ENCODE assay signal across 27 mouse cellular contexts in genomic region chr11:80532966-80533365, GRCm38 (mm10). TPM values are rescaled to one million over a fixed set of nuclear protein-coding genes. Genes with fewer than 3 reads are reported as not detected.
DNase-seq lines count a peak whose midpoint lies in the region; ATAC-seq and TF ChIP-seq lines count a peak whose summit lies in the region.
"Had no signal": no experiment of that assay in that cellular context is flagged by ENCODE, and none has a peak within 500 bp of the region (broad histone marks: within the 10 kb centered on the region; RNA-seq: fewer than 3 reads in every experiment).

No protein-coding gene starts in this region.

- no peak overlapping the region for H3K4me3 ChIP-seq in kidney, embryonic 15.5 days (replicated peaks)
- no peak overlapping the region for H3K4me3 ChIP-seq in myocyte
- H3K4me3 ChIP-seq: embryonic facial prominence, embryonic 12.5 days; embryonic facial prominence, embryonic 15.5 days; forebrain, embryonic 15.5 days; heart, adult 2 months; heart, embryonic 12.5 days; heart, embryonic 15.5 days; hindbrain, embryonic 10.5 days; hindbrain, embryonic 13.5 days; intestine, embryonic 15.5 days had no signal

- H3ac ChIP-seq in myocyte (ENCODE audit: control insufficient read depth, insufficient read length): no peak overlapping the region

- H3K27ac ChIP-seq in kidney, embryonic 15.5 days: no peak overlapping the region
- H3K27ac ChIP-seq: embryonic facial prominence, embryonic 12.5 days; embryonic facial prominence, embryonic 15.5 days; forebrain, embryonic 15.5 days; heart, adult 2 months; heart, embryonic 15.5 days; hindbrain, embryonic 10.5 days; hindbrain, embryonic 13.5 days; intestine, embryonic 15.5 days had no signal

- no peaks in the 10 kb centered on the region for H3K4me1 ChIP-seq in kidney, embryonic 15.5 days
- H3K4me1 ChIP-seq: embryonic facial prominence, embryonic 12.5 days; embryonic facial prominence, embryonic 15.5 days; forebrain, embryonic 15.5 days; heart, embryonic 12.5 days; heart, embryonic 15.5 days; hindbrain, embryonic 10.5 days; hindbrain, embryonic 13.5 days; intestine, embryonic 15.5 days had no signal

- no peak for ATAC-seq in kidney, embryonic 15.5 days (replicated peaks; ENCODE audit: low FRiP score)
- ATAC-seq in granulocyte monocyte progenitor cell, adult 5-6 weeks (replicated peaks; ENCODE audit: poor library complexity, severe bottlenecking): peak; percentile 58
- ATAC-seq: activated CD4-positive, CD25-positive, alpha-beta regulatory T cell, adult 4 months; CD4-positive, CD25-positive, alpha-beta regulatory T cell, adult 4 months; forebrain, embryonic 15.5 days; hindbrain, embryonic 16.5 days; intestine, embryonic 15.5 days had no signal

- WGBS in kidney, embryonic 15.5 days: 31% methylated on average over 1 of the region's 1 CpGs

- no peak overlapping the region for H3K9ac ChIP-seq in kidney, embryonic 15.5 days
- H3K9ac ChIP-seq: embryonic facial prominence, embryonic 12.5 days; embryonic facial prominence, embryonic 15.5 days; forebrain, embryonic 15.5 days; heart, embryonic 12.5 days; heart, embryonic 15.5 days; hindbrain, embryonic 13.5 days; intestine, embryonic 15.5 days had no signal

- no peaks in the 10 kb centered on the region for H3K27me3 ChIP-seq in kidney, embryonic 15.5 days
- H3K27me3 ChIP-seq in myocyte (ENCODE audit: control insufficient read depth, insufficient read depth, insufficient read length): no peaks in the 10 kb centered on the region
- H3K27me3 ChIP-seq: embryonic facial prominence, embryonic 12.5 days; embryonic facial prominence, embryonic 15.5 days; forebrain, embryonic 15.5 days; heart, embryonic 15.5 days; hindbrain, embryonic 13.5 days; intestine, embryonic 15.5 days had no signal

- DNase-seq in adrenal gland, postnatal 10 days: peak; percentile 20
- DNase-seq in adrenal gland, postnatal 4 days (ENCODE audit: low spot score in 2 of 2): no peak
- peak; percentile 7 for DNase-seq in kidney, postnatal 14 days
- no peak for DNase-seq in layer of hippocampus, adult 8-10 months (ENCODE audit: low spot score in 2 of 2)
- DNase-seq in right cerebral cortex, adult 18-20 months: no peak
- DNase-seq: adrenal gland, postnatal 25 days; cerebellum, adult 11 months; cerebellum, adult 9-11 months; cerebellum, postnatal 25 days; gastrocnemius, postnatal 25 days; heart, adult 2 months; heart, postnatal 10 days; heart, postnatal 36 days had no signal

- H3K36me3 ChIP-seq in kidney, embryonic 15.5 days: no peaks in the 10 kb centered on the region
- no peaks in the 10 kb centered on the region for H3K36me3 ChIP-seq in myocyte (ENCODE audit: control insufficient read depth, insufficient read depth)
- H3K36me3 ChIP-seq: embryonic facial prominence, embryonic 12.5 days; embryonic facial prominence, embryonic 15.5 days; forebrain, embryonic 15.5 days; heart, embryonic 12.5 days; heart, embryonic 15.5 days; hindbrain, embryonic 10.5 days; hindbrain, embryonic 13.5 days; intestine, embryonic 15.5 days had no signal

- H3K4me2 ChIP-seq in kidney, embryonic 15.5 days: no peak overlapping the region
- peak overlapping the region; percentile 13 for H3K4me2 ChIP-seq in myocyte (ENCODE audit: low read depth)
- H3K4me2 ChIP-seq: embryonic facial prominence, embryonic 12.5 days; embryonic facial prominence, embryonic 15.5 days; forebrain, embryonic 15.5 days; heart, embryonic 12.5 days; heart, embryonic 15.5 days; hindbrain, embryonic 13.5 days; intestine, embryonic 15.5 days had no signal

- no peaks in the 10 kb centered on the region for H3K9me3 ChIP-seq in kidney, embryonic 15.5 days (replicated peaks)
- H3K9me3 ChIP-seq: embryonic facial prominence, embryonic 12.5 days; embryonic facial prominence, embryonic 15.5 days; forebrain, embryonic 15.5 days; heart, embryonic 12.5 days; heart, embryonic 15.5 days; hindbrain, embryonic 10.5 days; hindbrain, embryonic 13.5 days; intestine, embryonic 15.5 days had no signal

- TF ChIP-seq POLR2A in myocyte (IDR thresholded peaks at IDR 0.05; ENCODE audit: insufficient read length, low read depth): no peak

- no peaks in the 10 kb centered on the region for H3K79me2 ChIP-seq in myocyte (ENCODE audit: control insufficient read depth, insufficient read depth)

TF ChIP-seq in myocyte, 11 proteins besides CTCF, POLR2A, EP300 and RAD21:
- TF ChIP-seq E2F4 (IDR thresholded peaks at IDR 0.05; ENCODE audit: insufficient read depth) (no peak), TCF12 (IDR thresholded peaks at IDR 0.05; ENCODE audit: insufficient read depth, poor library complexity, severe bottlenecking) (no peak), TCF3 (IDR thresholded peaks at IDR 0.05; ENCODE audit: insufficient read length, low read depth) (no peak), MYOD1 (IDR thresholded peaks at IDR 0.05; ENCODE audit: control insufficient read depth in 1 of 3, insufficient read length in 2 of 3, low read depth in 2 of 3) (no peak)

RNA-seq across cellular contexts. Expression of gene Cdk5r1, which starts 56.1 kb away (rescaled TPM):
- total RNA-seq in adrenal gland, postnatal 10 days (2021): 1 to 10 TPM; 2.2 to 3.9 TPM
- 1 to 10 TPM; 8.0 to 9.6 TPM for total RNA-seq in adrenal gland, postnatal 4 days (2021)
- polyA plus RNA-seq in kidney, embryonic 15.5 days (2015; fragmentation: Nextera tagmentation; extraction: Ambion mirVana): 1.1 and 1.3 TPM in 2 replicates
- total RNA-seq in granulocyte monocyte progenitor cell, adult 5-6 weeks (2014; fragmentation: Nextera tagmentation): 6.2 and 6.3 TPM in 2 replicates
- total RNA-seq in granulocyte monocyte progenitor cell, adult 5-6 weeks (2017): 11.0 and 15.1 TPM in 2 replicates
- polyA plus RNA-seq in myocyte (2012; fragmentation: generic; extraction: Trizol): 11.3 TPM
- total RNA-seq in layer of hippocampus, adult 8-10 months (2022): 100 to 1,000 TPM; 180 to 207 (median 189) TPM

Comparison
In these comparisons a context has a peak if more than half of its experiments do, and no peak if none do; other contexts are left out.
1. DNase-seq: peak in adrenal gland, postnatal 10 days (single experiment) and kidney, postnatal 14 days (single experiment); none in adrenal gland, postnatal 4 days (0 of 2), layer of hippocampus, adult 8-10 months (0 of 2) and right cerebral cortex, adult 18-20 months (single experiment).
2. RNA of gene Cdk5r1, which starts 56.1 kb away (total RNA-seq): 180 to 207 TPM in layer of hippocampus, adult 8-10 months; 6.2 to 15.1 TPM in granulocyte monocyte progenitor cell, adult 5-6 weeks, 8.0 to 9.6 TPM in adrenal gland, postnatal 4 days and 2.2 to 3.9 TPM in adrenal gland, postnatal 10 days; every median in the first group is over 10 times any median in the second.